Mouse (Mus musculus) neural tube, embryonic 11.5 days (tissue): ENCODE data around the gene Aldh8a1. TPM values are rescaled to one million over a fixed set of nuclear protein-coding genes. Genes with fewer than 3 reads are reported as not detected.

Experiments
- ATAC-seq: fragments of 200-750 bp; cut with Nextera tagmentation; 2 replicates; pipeline ENCODE4 v1.8.0; 2017; ENCODE audit warnings: moderate number of reproducible peaks, mild to moderate bottlenecking, moderate TSS enrichment, moderate library complexity; ENCODE audit not compliant: insufficient read depth, low FRiP score, low TSS enrichment
- DNase-seq: peaks from one replicate; pipeline ENCODE4 v3.0.0-alpha.2; 2015; ENCODE audit warnings: low spot score
- H3K27ac ChIP-seq: fragments of 300-500 bp; sonication (generic); 2 replicates; pipeline ENCODE4 v1.5.1; 2014; ENCODE audit warnings: low read depth, mild to moderate bottlenecking, low read length
- H3K27me3 ChIP-seq: fragments of 300-500 bp; sonication (generic); 2 replicates; pipeline ENCODE4 v1.6.1; 2014; ENCODE audit warnings: mild to moderate bottlenecking, low read length, mixed read lengths; ENCODE audit not compliant: control insufficient read depth, insufficient read depth
- H3K36me3 ChIP-seq: fragments of 300-500 bp; sonication (generic); 2 replicates; pipeline ENCODE4 v1.6.1; 2014; ENCODE audit warnings: mild to moderate bottlenecking, low read length, moderate library complexity, mixed read lengths; ENCODE audit not compliant: control insufficient read depth, insufficient read depth
- H3K4me1 ChIP-seq: fragments of 300-500 bp; sonication (generic); 2 replicates; pipeline ENCODE4 v1.6.1; 2014; ENCODE audit warnings: low read length, mixed read lengths; ENCODE audit not compliant: control insufficient read depth, insufficient read depth
- H3K4me2 ChIP-seq: fragments of 300-500 bp; sonication (generic); 2 replicates; pipeline ENCODE4 v1.6.1; 2014; ENCODE audit warnings: low read depth, mild to moderate bottlenecking, moderate library complexity
- H3K4me3 ChIP-seq: fragments of 300-500 bp; sonication (generic); 2 replicates; pipeline ENCODE4 v1.5.1; 2014; ENCODE audit warnings: low read depth, low read length
- H3K9ac ChIP-seq: fragments of 300-500 bp; sonication (generic); 2 replicates; pipeline ENCODE4 v1.6.1; 2014; ENCODE audit warnings: mild to moderate bottlenecking, low read length
- H3K9me3 ChIP-seq: fragments of 300-500 bp; sonication (generic); 2 replicates; pipeline ENCODE4 v1.6.1; 2016; ENCODE audit warnings: low read length; ENCODE audit not compliant: control insufficient read depth
- WGBS: fragments of 180-500 bp; shearing (Covaris S2); extraction: QIAGEN DNeasy Blood & Tissue Kit; methylation state at CpG from one replicate; pipeline ENCODE4 v1.1.7; 2014; 5-methylcytosine and 5-hydroxymethylcytosine counted together
- polyA plus RNA-seq: library from polyadenylated mRNA; unstranded; fragments of >200 nt; fragmentation: Nextera tagmentation; extraction: Ambion mirVana; gene quantifications from 2 replicates; pipeline ENCODE4 v1.2.1, GENCODE M21; 2014

Gene Aldh8a1
- polyA plus RNA-seq, 1 experiment from 2014 or later = not detected

- Histone ChIP-seq H3K4me2 (no peak overlapping the region), H3K9me3 (no peaks in the 10 kb centered on the region), H3K4me1 (no peaks in the 10 kb centered on the region), H3K27ac (no peak overlapping the region), H3K4me3 (no peak overlapping the region), H3K36me3 (0 out of 2 replicates have a peak, but pooled peaks cover under 1% of the 10 kb centered on the region), H3K9ac (no peak overlapping the region), H3K27me3 (no peaks in the 10 kb centered on the region)
- DNase-seq (no peak), ATAC-seq (no peak)
- WGBS = 92% methylated on average over 4 of the region's 4 CpGs
These were observed 13.8 kb upstream of the Aldh8a1 start for GRCm38 (mm10) chr10:21363297-21363696.

GRCm38 (mm10) chr10:21364946-21365345 lies 12.1 kb upstream of the Aldh8a1 start:
- H3K36me3 ChIP-seq = 0 out of 2 replicates have a peak, but pooled peaks cover 2% of the 10 kb centered on the region

GRCm38 (mm10) chr10:21365897-21366296 lies 11.2 kb upstream of the Aldh8a1 start:
- Histone ChIP-seq H3K36me3 (0 out of 2 replicates have a peak, but pooled peaks cover 2% of the 10 kb centered on the region), H3K9ac (no peak overlapping the region), H3K4me3 (no peak overlapping the region), H3K27me3 (no peaks in the 10 kb centered on the region), H3K9me3 (no peaks in the 10 kb centered on the region), H3K27ac (no peak overlapping the region), H3K4me1 (no peaks in the 10 kb centered on the region), H3K4me2 (no peak overlapping the region)
- ATAC-seq (no peak), DNase-seq (no peak)
- 89% methylated on average over 4 of the region's 4 CpGs for WGBS

More at GRCm38 (mm10) chr10:21364946-21365345, 12.1 kb upstream of the Aldh8a1 start:
- 95% methylated on average over 7 of the region's 7 CpGs for WGBS
- Histone ChIP-seq H3K4me3 (no peak overlapping the region), H3K9ac (no peak overlapping the region), H3K27ac (no peak overlapping the region), H3K9me3 (no peaks in the 10 kb centered on the region), H3K27me3 (no peaks in the 10 kb centered on the region), H3K4me1 (no peaks in the 10 kb centered on the region), H3K4me2 (no peak overlapping the region)
- DNase-seq = no peak
- no peak for ATAC-seq

- ATAC-seq = no peak
- H3K27me3 ChIP-seq = no peaks in the 10 kb centered on the region
- no peak for DNase-seq
- no peaks in the 10 kb centered on the region for H3K9me3 ChIP-seq
- H3K4me2 ChIP-seq = no peak overlapping the region
- H3K36me3 ChIP-seq = 0 out of 2 replicates have a peak, but pooled peaks cover 2% of the 10 kb centered on the region
- no peak overlapping the region for H3K27ac ChIP-seq
- H3K4me3 ChIP-seq = no peak overlapping the region
- 71% methylated on average over 3 of the region's 3 CpGs for WGBS
- H3K4me1 ChIP-seq = no peaks in the 10 kb centered on the region
- H3K9ac ChIP-seq = no peak overlapping the region
These were observed 10.6 kb upstream of the Aldh8a1 start for GRCm38 (mm10) chr10:21366471-21366870.

- 94% methylated on average over 9 of the region's 9 CpGs for WGBS
- no peaks in the 10 kb centered on the region for H3K9me3 ChIP-seq
- H3K4me3 ChIP-seq = no peak overlapping the region
- H3K9ac ChIP-seq = no peak overlapping the region
- 0 out of 2 replicates have a peak, but pooled peaks cover 2% of the 10 kb centered on the region for H3K36me3 ChIP-seq
- ATAC-seq (no peak), DNase-seq (no peak)
- no peak overlapping the region for H3K27ac ChIP-seq
- H3K27me3 ChIP-seq = no peaks in the 10 kb centered on the region
- H3K4me2 ChIP-seq = no peak overlapping the region
- H3K4me1 ChIP-seq = no peaks in the 10 kb centered on the region
These were observed 9.6 kb upstream of the Aldh8a1 start for GRCm38 (mm10) chr10:21367481-21367880.

- Histone ChIP-seq H3K27me3 (no peaks in the 10 kb centered on the region), H3K4me1 (no peaks in the 10 kb centered on the region), H3K4me2 (no peak overlapping the region), H3K36me3 (0 out of 2 replicates have a peak, but pooled peaks cover 2% of the 10 kb centered on the region), H3K27ac (no peak overlapping the region), H3K9ac (no peak overlapping the region), H3K9me3 (no peaks in the 10 kb centered on the region), H3K4me3 (no peak overlapping the region)
- DNase-seq (no peak), ATAC-seq (no peak)
- 89% methylated on average over 2 of the region's 2 CpGs for WGBS
These were observed 7.5 kb upstream of the Aldh8a1 start for GRCm38 (mm10) chr10:21369586-21369985.

- Histone ChIP-seq H3K4me1 (no peaks in the 10 kb centered on the region), H3K4me3 (no peak overlapping the region), H3K36me3 (0 out of 2 replicates have a peak, but pooled peaks cover 2% of the 10 kb centered on the region), H3K27me3 (no peaks in the 10 kb centered on the region), H3K27ac (no peak overlapping the region), H3K4me2 (no peak overlapping the region), H3K9ac (no peak overlapping the region), H3K9me3 (no peaks in the 10 kb centered on the region)
- no peak for ATAC-seq
- WGBS = 94% methylated on average over 6 of the region's 6 CpGs
- no peak for DNase-seq
These were observed 4.8 kb upstream of the Aldh8a1 start for GRCm38 (mm10) chr10:21372271-21372670.

- Histone ChIP-seq H3K36me3 (no peaks in the 10 kb centered on the region), H3K27ac (no peak overlapping the region), H3K4me2 (no peak overlapping the region), H3K4me3 (no peak overlapping the region), H3K4me1 (no peaks in the 10 kb centered on the region), H3K9ac (no peak overlapping the region), H3K27me3 (no peaks in the 10 kb centered on the region), H3K9me3 (no peaks in the 10 kb centered on the region)
- no peak for DNase-seq
- no peak for ATAC-seq
- WGBS = 73% methylated on average over 9 of the region's 9 CpGs
These were observed 1.3 kb downstream of the Aldh8a1 start for GRCm38 (mm10) chr10:21378196-21378944.

- H3K4me3 ChIP-seq = no peak overlapping the region
- 32% methylated on average over 6 of the region's 6 CpGs for WGBS
- H3K27ac ChIP-seq = no peak overlapping the region
- H3K9me3 ChIP-seq = no peaks in the 10 kb centered on the region
- H3K27me3 ChIP-seq = no peaks in the 10 kb centered on the region
- H3K4me2 ChIP-seq = no peak overlapping the region
- no peak overlapping the region for H3K9ac ChIP-seq
- no peaks in the 10 kb centered on the region for H3K4me1 ChIP-seq
- no peaks in the 10 kb centered on the region for H3K36me3 ChIP-seq
- ATAC-seq (no peak), DNase-seq (peak; percentile 24)
These were observed 5.8 kb downstream of the Aldh8a1 start for GRCm38 (mm10) chr10:21382914-21383313.
